Mouse (Mus musculus) liver, adult 2 months (tissue): Measurements from ENCODE around the gene Cd9.

Experiments used
- CTCF ChIP-seq: fragments of 200-500 bp; IDR thresholded peaks from 2 replicates; pipeline ENCODE4 v1.5.1; 2011; ENCODE audit warnings: low read depth, low read length, control low read depth
- POLR2A ChIP-seq: fragments of 200-500 bp; IDR thresholded peaks from 2 replicates; pipeline ENCODE4 v1.6.1; 2011; ENCODE audit warnings: low read length, control low read depth; ENCODE audit not compliant: insufficient read depth; ENCODE audit errors: extremely low read depth

DNA sequence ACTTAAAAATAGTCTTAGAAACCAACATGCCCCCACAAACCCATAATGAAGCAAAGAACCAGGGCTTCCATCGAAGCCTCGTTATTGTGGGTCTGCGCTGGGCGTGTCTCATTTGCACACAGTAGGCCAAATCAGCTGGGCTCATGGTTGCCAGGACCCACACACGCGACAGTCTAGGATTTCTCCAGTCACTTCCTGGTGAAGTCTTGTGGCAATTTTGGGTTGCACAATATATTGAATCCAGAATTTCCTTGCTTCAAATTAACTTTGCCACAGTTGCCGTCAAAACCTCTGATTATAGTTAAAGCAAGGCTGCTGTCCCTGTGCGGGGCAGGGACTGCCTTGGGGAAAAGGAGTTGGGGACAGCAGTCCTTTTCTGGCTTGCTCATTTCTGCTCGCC lies 39.9 kb downstream of the Cd9 start:
- TF ChIP-seq POLR2A (no peak), CTCF (no peak)
